Mouse (Mus musculus): ENCODE measurements around the gene Scmh1. TPM values are rescaled to one million over a fixed set of nuclear protein-coding genes. Genes with fewer than 3 reads are reported as not detected.

Scmh1 gene
- 44.1 and 59.1 TPM in 2 replicates for polyA plus RNA-seq (2016; fragmentation: Nextera tagmentation; extraction: Ambion mirVana)

DNA sequence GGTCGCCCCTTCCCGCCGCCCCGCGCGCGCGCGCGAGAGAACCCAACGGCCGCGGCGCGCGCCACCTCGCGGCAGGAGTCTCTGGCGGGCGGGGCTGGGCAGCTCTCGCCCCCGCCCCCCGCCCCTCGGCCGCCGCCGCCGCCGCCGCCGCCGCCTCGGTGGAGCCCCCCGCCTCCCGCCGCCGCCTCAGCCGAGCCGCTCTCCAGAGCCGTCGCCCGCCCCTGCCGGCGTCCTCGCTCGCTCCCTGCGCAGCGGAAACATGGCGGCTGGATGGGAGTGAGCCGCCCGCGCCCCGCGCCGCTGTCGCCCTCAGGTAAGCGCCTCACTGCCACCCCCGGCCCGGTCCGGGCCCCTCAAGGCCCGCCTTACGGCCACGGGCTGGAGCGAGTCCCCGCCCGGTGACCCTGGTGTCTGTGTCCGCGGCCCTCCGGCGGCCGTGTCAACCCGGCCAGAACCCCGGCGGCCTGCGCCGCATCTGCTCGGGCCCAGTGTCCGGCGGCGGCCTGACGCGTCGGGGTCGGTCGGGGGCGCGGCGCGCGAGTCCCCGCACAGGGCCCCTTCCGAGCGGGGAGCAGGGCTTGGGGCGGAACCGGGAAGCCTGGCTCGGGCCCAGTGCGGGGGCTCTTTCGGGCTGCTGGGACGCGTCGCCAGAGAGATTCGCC lies at the start of gene Scmh1:
Gene Scmh1, plus strand, starts transcription at position 138 of the 662 bp plus-strand sequence.
- DNase-seq (ENCODE audit: low spot score), result peak; percentile 76
- Histone ChIP-seq H3K4me1 (replicated peaks) (peaks cover 28% of the 10 kb centered on the region), H3K36me3 (no peaks in the 10 kb centered on the region), H3K27ac (peak within 1 kb of the TSS; percentile 99), H3K27me3 (ENCODE audit: insufficient read depth, poor library complexity, severe bottlenecking) (peaks cover 6% of the 10 kb centered on the region; the same call in 1 of the 2 replicates), H3K4me3 (peak within 1 kb of the TSS; percentile 97), H3K9me3 (no peaks in the 10 kb centered on the region)
- WGBS, result under 1% methylated on average over 75 of the region's 102 CpGs

DNA sequence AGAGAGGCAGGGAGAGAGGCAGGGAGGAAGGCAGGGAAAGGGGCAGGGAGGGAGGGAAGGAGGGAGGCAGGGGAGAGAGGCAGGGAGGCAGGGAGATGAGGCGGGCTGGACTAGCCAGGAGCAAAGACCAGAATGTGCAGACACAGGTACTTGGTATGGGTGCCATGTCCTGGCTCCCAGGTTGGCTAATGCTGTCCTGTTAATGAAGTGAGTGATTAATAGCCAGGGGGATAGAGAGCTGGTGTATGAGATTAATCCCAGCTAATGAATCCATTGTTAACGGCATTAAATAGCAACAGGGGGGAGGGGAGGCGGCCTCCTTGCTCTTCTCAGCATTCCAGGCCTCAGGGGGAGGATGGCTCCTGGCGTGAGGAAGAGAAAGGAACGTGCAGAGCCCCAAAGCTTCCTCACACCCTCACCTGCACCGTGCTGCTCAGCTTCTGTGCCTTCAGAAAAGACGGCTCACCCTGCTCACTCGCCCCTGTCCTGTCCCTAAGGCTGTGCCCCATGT lies 45.0 kb upstream of the Scmh1 start:
- Histone ChIP-seq H3K4me1 (replicated peaks) (peaks cover 17% of the 10 kb centered on the region), H3K9me3 (no peaks in the 10 kb centered on the region), H3K4me3 (no peak overlapping the region), H3K27me3 (ENCODE audit: insufficient read depth, poor library complexity, severe bottlenecking) (peaks cover 29% of the 10 kb centered on the region), H3K36me3 (no peaks in the 10 kb centered on the region), H3K27ac (peak overlapping the region; percentile 1; the same call in 1 of the 2 replicates)
- WGBS, result 7% methylated on average over 8 of the region's 8 CpGs
- no peak for DNase-seq (ENCODE audit: low spot score)

DNA sequence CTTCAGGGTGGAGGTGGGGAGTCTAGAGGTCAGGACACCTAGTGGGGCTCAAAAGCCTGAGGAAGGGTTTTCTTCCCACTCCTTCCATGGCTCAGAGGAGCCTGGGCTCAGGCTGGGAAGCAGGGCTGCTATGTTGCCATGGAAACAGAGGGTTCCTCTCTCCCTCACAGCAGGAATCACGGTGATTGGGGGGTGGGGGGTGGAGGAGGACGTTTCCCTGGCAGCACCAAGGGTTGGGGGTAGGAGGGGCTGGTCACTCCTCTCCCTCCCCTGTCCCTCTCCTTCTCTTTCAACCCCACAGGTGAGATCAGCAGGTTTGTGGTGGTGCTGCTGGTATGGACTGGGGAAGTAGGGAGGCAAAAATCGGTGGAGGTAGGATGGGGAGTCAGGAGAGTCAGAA lies 40.4 kb upstream of the Scmh1 start:
- WGBS, result 0% methylated on average over 3 of the region's 3 CpGs
- H3K27me3 ChIP-seq (ENCODE audit: insufficient read depth, poor library complexity, severe bottlenecking), result peaks cover 51% of the 10 kb centered on the region
- no peak overlapping the region for H3K27ac ChIP-seq
- peaks cover 33% of the 10 kb centered on the region for H3K4me1 ChIP-seq (replicated peaks)
- no peak overlapping the region for H3K4me3 ChIP-seq
- H3K9me3 ChIP-seq, result no peaks in the 10 kb centered on the region
- H3K36me3 ChIP-seq, result no peaks in the 10 kb centered on the region
- peak; percentile 20 for DNase-seq (ENCODE audit: low spot score)

GRCm38 (mm10) chr4:120365456-120365855 lies 39.6 kb upstream of the Scmh1 start:
- no peak for DNase-seq (ENCODE audit: low spot score)
- no peak overlapping the region for H3K27ac ChIP-seq
- peaks cover 52% of the 10 kb centered on the region for H3K27me3 ChIP-seq (ENCODE audit: insufficient read depth, poor library complexity, severe bottlenecking)

DNA sequence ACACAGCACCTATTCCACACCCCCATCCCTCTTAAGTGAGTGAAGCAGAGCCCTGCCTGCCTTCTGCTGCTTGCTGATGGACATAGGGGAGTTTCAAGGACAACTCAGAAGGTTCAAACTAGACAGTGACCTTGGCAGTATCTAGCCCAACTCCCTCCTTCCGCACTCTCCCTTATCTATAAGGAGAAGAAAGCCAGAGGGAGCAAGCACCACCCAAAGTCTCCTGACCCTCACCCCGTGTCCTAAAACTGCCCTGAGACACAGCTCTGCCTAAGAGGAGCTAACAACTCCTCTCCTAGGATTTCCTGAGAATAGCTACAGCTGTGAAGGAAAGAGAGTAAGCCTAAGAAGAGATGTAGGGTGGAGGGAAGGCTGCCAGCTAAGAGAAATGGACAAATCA lies 37.0 kb upstream of the Scmh1 start:
- H3K4me1 ChIP-seq (replicated peaks), result peaks cover 41% of the 10 kb centered on the region
- 84% methylated on average over 2 of the region's 2 CpGs for WGBS
- peaks cover 49% of the 10 kb centered on the region for H3K27me3 ChIP-seq (ENCODE audit: insufficient read depth, poor library complexity, severe bottlenecking)

More at GRCm38 (mm10) chr4:120365456-120365855, 39.6 kb upstream of the Scmh1 start:
- H3K4me3 ChIP-seq, result no peak overlapping the region
- H3K36me3 ChIP-seq, result no peaks in the 10 kb centered on the region
- 29% methylated on average over 5 of the region's 5 CpGs for WGBS
- no peaks in the 10 kb centered on the region for H3K9me3 ChIP-seq
- peaks cover 34% of the 10 kb centered on the region for H3K4me1 ChIP-seq (replicated peaks)

DNA sequence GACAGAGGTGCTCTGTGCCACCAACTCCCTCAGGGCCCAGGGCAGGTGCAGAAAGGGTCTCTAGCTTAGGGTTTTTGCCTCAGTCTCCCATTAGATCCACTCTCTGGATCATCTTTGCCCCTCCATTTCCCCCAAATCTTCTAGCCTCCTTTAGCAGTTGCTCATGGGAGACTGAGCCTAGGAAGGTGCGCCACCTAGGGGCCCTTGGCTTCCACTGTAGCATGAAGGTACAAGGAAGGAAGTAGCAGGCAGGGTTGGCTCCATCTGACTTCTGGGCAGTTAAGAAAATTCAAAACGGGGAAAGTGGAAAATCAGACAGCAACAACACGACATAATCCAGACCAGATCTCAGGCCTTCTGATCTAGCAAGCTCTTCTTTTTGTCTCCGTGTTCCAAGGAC lies 36.4 kb upstream of the Scmh1 start:
- H3K27ac ChIP-seq, result no peak overlapping the region
- no peak overlapping the region for H3K4me3 ChIP-seq
- H3K36me3 ChIP-seq, result no peaks in the 10 kb centered on the region
- WGBS, result 15% methylated on average over 4 of the region's 4 CpGs
- DNase-seq (ENCODE audit: low spot score), result peak; percentile 67
- no peaks in the 10 kb centered on the region for H3K9me3 ChIP-seq
- peaks cover 48% of the 10 kb centered on the region for H3K4me1 ChIP-seq (replicated peaks)
- peaks cover 53% of the 10 kb centered on the region for H3K27me3 ChIP-seq (ENCODE audit: insufficient read depth, poor library complexity, severe bottlenecking)

More for the DNA sequence above, 37.0 kb upstream of the Scmh1 start:
- H3K9me3 ChIP-seq, result no peaks in the 10 kb centered on the region
- no peak overlapping the region for H3K4me3 ChIP-seq
- H3K27ac ChIP-seq, result no peak overlapping the region
- H3K36me3 ChIP-seq, result no peaks in the 10 kb centered on the region
- no peak for DNase-seq (ENCODE audit: low spot score)

GRCm38 (mm10) chr4:120369156-120369555 lies 35.9 kb upstream of the Scmh1 start:
- H3K27me3 ChIP-seq (ENCODE audit: insufficient read depth, poor library complexity, severe bottlenecking), result peaks cover 58% of the 10 kb centered on the region
- no peaks in the 10 kb centered on the region for H3K36me3 ChIP-seq
- H3K27ac ChIP-seq, result no peak overlapping the region
- peak overlapping the region; percentile 18; the same call in 1 of the 2 replicates for H3K4me3 ChIP-seq
- WGBS, result 35% methylated on average over 2 of the region's 2 CpGs
- no peaks in the 10 kb centered on the region for H3K9me3 ChIP-seq
- no peak for DNase-seq (ENCODE audit: low spot score)
- H3K4me1 ChIP-seq (replicated peaks), result peaks cover 52% of the 10 kb centered on the region

- WGBS, result 18% methylated on average over 10 of the region's 10 CpGs
- H3K4me1 ChIP-seq (replicated peaks), result peaks cover 45% of the 10 kb centered on the region
- H3K27ac ChIP-seq, result peak overlapping the region; percentile 66; the same call in 1 of the 2 replicates
- no peaks in the 10 kb centered on the region for H3K9me3 ChIP-seq
- peak overlapping the region; percentile 18; the same call in 1 of the 2 replicates for H3K4me3 ChIP-seq
- peaks cover 60% of the 10 kb centered on the region for H3K27me3 ChIP-seq (ENCODE audit: insufficient read depth, poor library complexity, severe bottlenecking)
- peak; percentile 32 for DNase-seq (ENCODE audit: low spot score)
- no peaks in the 10 kb centered on the region for H3K36me3 ChIP-seq
Observed at GRCm38 (mm10) chr4:120369861-120370366, 35.2 kb upstream of the Scmh1 start.

DNA sequence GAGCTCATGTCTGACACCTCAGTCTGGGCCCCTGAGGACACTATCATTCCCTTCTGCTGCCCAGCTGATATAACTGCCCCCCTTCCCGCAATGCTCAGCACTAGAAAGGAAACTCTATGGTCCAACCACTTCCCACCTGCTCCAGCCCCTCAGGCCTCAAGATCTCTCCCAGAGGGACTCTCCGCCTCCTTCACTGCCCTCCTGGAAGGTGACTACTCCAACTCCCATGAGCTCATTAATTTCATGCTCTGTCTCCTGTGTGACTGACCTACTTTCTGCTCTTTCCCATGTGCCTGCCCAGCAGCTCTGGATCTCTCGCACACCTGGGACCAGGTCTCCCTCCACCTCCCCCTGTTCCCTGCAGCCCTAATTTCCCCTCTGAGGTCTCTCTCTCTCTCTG lies 32.2 kb upstream of the Scmh1 start:
- Histone ChIP-seq H3K9me3 (no peaks in the 10 kb centered on the region), H3K27ac (no peak overlapping the region), H3K4me3 (no peak overlapping the region), H3K27me3 (ENCODE audit: insufficient read depth, poor library complexity, severe bottlenecking) (peaks cover 54% of the 10 kb centered on the region), H3K4me1 (replicated peaks) (peaks cover 45% of the 10 kb centered on the region), H3K36me3 (no peaks in the 10 kb centered on the region)
- DNase-seq (ENCODE audit: low spot score), result no peak
- WGBS, result 70% methylated on average over 3 of the region's 3 CpGs

- Histone ChIP-seq H3K4me3 (no peak overlapping the region), H3K27me3 (ENCODE audit: insufficient read depth, poor library complexity, severe bottlenecking) (peaks cover 51% of the 10 kb centered on the region)
Observed at GRCm38 (mm10) chr4:120373813-120374212, 31.3 kb upstream of the Scmh1 start.

DNA sequence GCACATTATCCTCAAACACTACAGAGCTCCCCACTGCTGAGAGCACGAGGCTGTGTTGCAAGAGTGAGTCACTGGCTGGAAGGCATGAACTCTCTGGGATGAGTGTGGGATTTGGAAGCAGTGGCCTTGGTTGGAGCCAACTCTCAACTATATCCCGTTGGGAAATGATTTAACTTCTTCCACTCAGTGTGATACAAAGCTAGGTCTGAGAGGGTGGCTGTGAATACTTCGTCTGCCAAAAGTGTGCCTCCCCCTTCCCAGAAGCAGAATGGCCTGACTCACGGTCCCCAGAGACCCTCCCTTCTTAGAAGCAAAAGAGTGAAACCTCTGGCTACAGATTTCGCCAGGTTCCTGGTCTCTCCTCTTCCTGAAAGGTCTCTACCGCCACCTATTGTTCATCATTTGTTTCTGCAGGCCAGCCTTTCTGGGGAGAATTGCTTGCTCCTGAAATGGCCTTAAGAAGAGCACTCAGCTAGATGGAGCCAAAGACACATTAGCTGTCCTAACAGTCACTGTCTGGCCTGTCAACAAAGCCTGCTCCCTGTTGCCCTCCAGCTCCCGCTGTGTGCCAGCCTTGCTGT lies 24.2 kb upstream of the Scmh1 start:
- DNase-seq (ENCODE audit: low spot score), result peak; percentile 74
- Histone ChIP-seq H3K36me3 (no peaks in the 10 kb centered on the region), H3K27me3 (ENCODE audit: insufficient read depth, poor library complexity, severe bottlenecking) (peaks cover 41% of the 10 kb centered on the region), H3K27ac (no peak overlapping the region), H3K4me1 (replicated peaks) (peaks cover 13% of the 10 kb centered on the region), H3K9me3 (no peaks in the 10 kb centered on the region), H3K4me3 (no peak overlapping the region)
- 12% methylated on average over 7 of the region's 7 CpGs for WGBS

More at GRCm38 (mm10) chr4:120373813-120374212, 31.3 kb upstream of the Scmh1 start:
- Histone ChIP-seq H3K27ac (no peak overlapping the region; the same call in 1 of the 2 replicates), H3K36me3 (no peaks in the 10 kb centered on the region), H3K9me3 (no peaks in the 10 kb centered on the region), H3K4me1 (replicated peaks) (peaks cover 41% of the 10 kb centered on the region)
- WGBS, result 43% methylated on average over 4 of the region's 4 CpGs
- no peak for DNase-seq (ENCODE audit: low spot score)

DNA sequence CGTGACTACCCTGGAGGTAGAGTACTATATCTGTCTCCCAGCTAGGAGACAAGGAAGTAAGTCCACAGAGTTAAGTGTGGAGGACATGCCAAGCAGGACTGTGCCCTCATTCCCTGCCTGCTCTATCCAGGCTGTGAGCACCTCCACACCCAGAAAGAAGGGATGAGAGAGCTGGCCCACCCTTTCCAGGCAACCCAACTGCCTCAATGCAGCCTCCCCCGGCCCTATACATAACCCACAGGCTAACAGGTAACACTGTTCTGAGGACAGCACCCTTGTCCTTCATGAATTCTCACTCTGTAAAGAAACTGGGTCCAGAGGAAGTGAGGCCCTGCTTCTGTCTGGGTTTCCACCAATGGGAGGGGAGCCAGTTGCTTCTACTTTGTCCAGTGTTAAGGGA lies 19.6 kb upstream of the Scmh1 start:
- 89% methylated on average over 2 of the region's 2 CpGs for WGBS
- H3K36me3 ChIP-seq, result no peaks in the 10 kb centered on the region

GRCm38 (mm10) chr4:120387496-120387895 lies 17.6 kb upstream of the Scmh1 start:
- 41% methylated on average over 4 of the region's 4 CpGs for WGBS
- H3K4me1 ChIP-seq (replicated peaks), result peaks cover 18% of the 10 kb centered on the region
- no peaks in the 10 kb centered on the region for H3K9me3 ChIP-seq
- peak; percentile 14 for DNase-seq (ENCODE audit: low spot score)
- H3K4me3 ChIP-seq, result no peak overlapping the region
- peaks cover 63% of the 10 kb centered on the region for H3K27me3 ChIP-seq (ENCODE audit: insufficient read depth, poor library complexity, severe bottlenecking)
- H3K27ac ChIP-seq, result no peak overlapping the region
- no peaks in the 10 kb centered on the region for H3K36me3 ChIP-seq

More for the DNA sequence above, 19.6 kb upstream of the Scmh1 start:
- peaks cover 28% of the 10 kb centered on the region for H3K4me1 ChIP-seq (replicated peaks)
- H3K27ac ChIP-seq, result no peak overlapping the region
- H3K9me3 ChIP-seq, result no peaks in the 10 kb centered on the region
- peaks cover 53% of the 10 kb centered on the region for H3K27me3 ChIP-seq (ENCODE audit: insufficient read depth, poor library complexity, severe bottlenecking)
- no peak overlapping the region for H3K4me3 ChIP-seq
- DNase-seq (ENCODE audit: low spot score), result no peak

Measured in hindbrain, embryonic 10.5 days (tissue).